ENCODE assay signal across 13 mouse cellular contexts in genomic region chr17:34934830-34935229, GRCm38 (mm10). TPM values are rescaled to one million over a fixed set of nuclear protein-coding genes. Genes with fewer than 3 reads are reported as not detected.
DNase-seq lines count a peak whose midpoint lies in the region; ATAC-seq and TF ChIP-seq lines count a peak whose summit lies in the region.
"Had no signal": no experiment of that assay in that cellular context is flagged by ENCODE, and none has a peak within 500 bp of the region (broad histone marks: within the 10 kb centered on the region; RNA-seq: fewer than 3 reads in every experiment).

No protein-coding gene starts in this region.

- no peak overlapping the region for H3K4me2 ChIP-seq in midbrain, embryonic 11.5 days
- H3K4me2 ChIP-seq in midbrain, postnatal 0 days (ENCODE audit: low read depth, low read length, poor library complexity, severe bottlenecking): no peak overlapping the region
- H3K4me2 ChIP-seq in kidney, embryonic 16.5 days (replicated peaks; ENCODE audit: low read depth, low read length): peak overlapping the region; percentile 34; the same call in 1 of the 2 replicates
- H3K4me2 ChIP-seq in forebrain, embryonic 11.5 days (ENCODE audit: low read depth, low read length, severe bottlenecking): no peak overlapping the region

- H3K36me3 ChIP-seq in midbrain, embryonic 11.5 days (ENCODE audit: control insufficient read depth, insufficient read depth, low read length): no peaks in the 10 kb centered on the region
- H3K36me3 ChIP-seq in midbrain, postnatal 0 days (ENCODE audit: insufficient read depth, low read length): peaks cover 20% of the 10 kb centered on the region
- no peaks in the 10 kb centered on the region for H3K36me3 ChIP-seq in kidney, embryonic 16.5 days (ENCODE audit: insufficient read depth, low read length)
- H3K36me3 ChIP-seq in forebrain, embryonic 11.5 days (ENCODE audit: control insufficient read depth, insufficient read depth, low read length): no peaks in the 10 kb centered on the region

- no peak for TF ChIP-seq CTCF in midbrain, postnatal 0 days (IDR thresholded peaks at IDR 0.05)

- H3K27ac ChIP-seq in midbrain, embryonic 11.5 days (ENCODE audit: low read depth, low read length): no peak overlapping the region
- no peak overlapping the region for H3K27ac ChIP-seq in midbrain, postnatal 0 days (ENCODE audit: low read depth, low read length)
- H3K27ac ChIP-seq in kidney, embryonic 16.5 days (ENCODE audit: low read length): no peak overlapping the region
- no peak overlapping the region for H3K27ac ChIP-seq in forebrain, embryonic 11.5 days (ENCODE audit: low read depth, low read length)
- H3K27ac ChIP-seq: liver, embryonic 13.5 days had no signal

- H3K4me3 ChIP-seq in midbrain, embryonic 11.5 days (ENCODE audit: low read depth, low read length): no peak overlapping the region
- no peak overlapping the region for H3K4me3 ChIP-seq in midbrain, postnatal 0 days (ENCODE audit: low read depth, low read length)
- no peak overlapping the region for H3K4me3 ChIP-seq in kidney, embryonic 16.5 days (ENCODE audit: low read length)
- no peak overlapping the region for H3K4me3 ChIP-seq in forebrain, embryonic 11.5 days (ENCODE audit: low read depth, low read length)
- H3K4me3 ChIP-seq: liver, embryonic 13.5 days had no signal

- no peaks in the 10 kb centered on the region for H3K27me3 ChIP-seq in midbrain, embryonic 11.5 days (ENCODE audit: control insufficient read depth, insufficient read depth, low read length)
- no peaks in the 10 kb centered on the region for H3K27me3 ChIP-seq in midbrain, postnatal 0 days (ENCODE audit: insufficient read depth, low read length)
- H3K27me3 ChIP-seq in kidney, embryonic 16.5 days (ENCODE audit: insufficient read depth, low read length): no peaks in the 10 kb centered on the region
- H3K27me3 ChIP-seq in forebrain, embryonic 11.5 days (ENCODE audit: control insufficient read depth, insufficient read depth, low read length): no peaks in the 10 kb centered on the region
- H3K27me3 ChIP-seq: liver, embryonic 13.5 days had no signal

- no peak overlapping the region for H3K9ac ChIP-seq in midbrain, embryonic 11.5 days (ENCODE audit: low read length)
- no peak overlapping the region for H3K9ac ChIP-seq in midbrain, postnatal 0 days (replicated peaks; ENCODE audit: low read length, poor library complexity, severe bottlenecking)
- H3K9ac ChIP-seq in kidney, embryonic 16.5 days (replicated peaks; ENCODE audit: low read length): no peak overlapping the region
- no peak overlapping the region for H3K9ac ChIP-seq in forebrain, embryonic 11.5 days (ENCODE audit: low read length)
- H3K9ac ChIP-seq: liver, embryonic 13.5 days had no signal

- no peak for ATAC-seq in midbrain, embryonic 11.5 days (ENCODE audit: low FRiP score)
- ATAC-seq in midbrain, postnatal 0 days (ENCODE audit: low FRiP score): no peak
- no peak for ATAC-seq in kidney, embryonic 16.5 days (ENCODE audit: low FRiP score, low TSS enrichment)
- peak; percentile 54 for ATAC-seq in monocyte, adult 5-6 weeks (replicated peaks; ENCODE audit: insufficient number of reproducible peaks, low FRiP score, low TSS enrichment, poor library complexity, severe bottlenecking)
- ATAC-seq in forebrain, embryonic 11.5 days (replicated peaks; ENCODE audit: low FRiP score): no peak

- 56% methylated on average over 8 of the region's 8 CpGs for WGBS in midbrain, embryonic 11.5 days
- 57% methylated on average over 8 of the region's 8 CpGs for WGBS in midbrain, postnatal 0 days
- 45% methylated on average over 8 of the region's 8 CpGs for WGBS in kidney, embryonic 16.5 days
- 56% methylated on average over 8 of the region's 8 CpGs for WGBS in forebrain, embryonic 11.5 days

- peaks cover 4% of the 10 kb centered on the region for H3K4me1 ChIP-seq in midbrain, embryonic 11.5 days (ENCODE audit: control insufficient read depth, insufficient read depth, low read length)
- 0 out of 2 replicates have a peak, but pooled peaks cover 3% of the 10 kb centered on the region for H3K4me1 ChIP-seq in midbrain, postnatal 0 days (ENCODE audit: insufficient read depth, low read length)
- H3K4me1 ChIP-seq in kidney, embryonic 16.5 days (ENCODE audit: insufficient read depth, low read length): peaks cover 14% of the 10 kb centered on the region
- 0 out of 2 replicates have a peak, but pooled peaks cover 4% of the 10 kb centered on the region for H3K4me1 ChIP-seq in forebrain, embryonic 11.5 days (replicated peaks; ENCODE audit: control insufficient read depth, insufficient read depth, low read length)

- no peaks in the 10 kb centered on the region for H3K9me3 ChIP-seq in midbrain, embryonic 11.5 days (ENCODE audit: control insufficient read depth, low read length)
- no peaks in the 10 kb centered on the region for H3K9me3 ChIP-seq in midbrain, postnatal 0 days (ENCODE audit: low read length)
- no peaks in the 10 kb centered on the region for H3K9me3 ChIP-seq in kidney, embryonic 16.5 days (ENCODE audit: low read length)
- no peaks in the 10 kb centered on the region for H3K9me3 ChIP-seq in forebrain, embryonic 11.5 days (ENCODE audit: control insufficient read depth, low read length)
- H3K9me3 ChIP-seq: liver, embryonic 13.5 days had no signal

- peak; percentile 72 for DNase-seq in midbrain, embryonic 11.5 days (ENCODE audit: low spot score, missing footprints)
- no peak for DNase-seq in midbrain, postnatal 0 days (ENCODE audit: low spot score)
- peak; percentile 35 to 60 for DNase-seq in heart, adult 9 months (ENCODE audit: low spot score in 2 of 2)
- no peak for DNase-seq in right cerebral cortex, adult 18-20 months
- DNase-seq in forebrain, embryonic 11.5 days (ENCODE audit: low spot score): no peak
- DNase-seq: adrenal gland, adult 8-10 months; cerebellum, postnatal 25 days; liver, embryonic 13.5 days had no signal

RNA-seq across cellular contexts. Expression of gene Neu1, which starts 3.8 kb away (rescaled TPM):
- polyA plus RNA-seq in midbrain, embryonic 11.5 days (2014; fragmentation: Nextera tagmentation; extraction: Ambion mirVana): 11.0 and 12.3 TPM in 2 replicates
- total RNA-seq in midbrain, postnatal 0 days (2014; rRNA removed): 43.3 and 96.3 TPM in 2 replicates
- 42.7 and 47.3 TPM in 2 replicates for polyA plus RNA-seq in midbrain, postnatal 0 days (2015; fragmentation: Nextera tagmentation; extraction: Ambion mirVana)
- polyA plus RNA-seq in kidney, embryonic 16.5 days (2015; fragmentation: Nextera tagmentation; extraction: Ambion mirVana): 50.0 and 54.1 TPM in 2 replicates
- total RNA-seq in monocyte, adult 5-6 weeks (2017): 29.6 to 39.9 TPM (median 37.2 TPM) in 3 replicates
- polyA plus RNA-seq in forebrain, embryonic 11.5 days (2014; fragmentation: Nextera tagmentation; extraction: Ambion mirVana): 12.8 and 13.4 TPM in 2 replicates

RNA-seq across cellular contexts. Expression of gene Slc44a4, which starts 20.6 kb away (rescaled TPM):
- not detected in 2 replicates for polyA plus RNA-seq in midbrain, embryonic 11.5 days (2014; fragmentation: Nextera tagmentation; extraction: Ambion mirVana)
- total RNA-seq in midbrain, postnatal 0 days (2014; rRNA removed): 0.49 TPM in 1 of 2 replicates, not detected in the other
- polyA plus RNA-seq in midbrain, postnatal 0 days (2015; fragmentation: Nextera tagmentation; extraction: Ambion mirVana): 0.11 TPM in 1 of 2 replicates, not detected in the other
- 17.9 and 18.9 TPM in 2 replicates for polyA plus RNA-seq in kidney, embryonic 16.5 days (2015; fragmentation: Nextera tagmentation; extraction: Ambion mirVana)
- total RNA-seq in monocyte, adult 5-6 weeks (2017): not detected in 3 replicates
- polyA plus RNA-seq in forebrain, embryonic 11.5 days (2014; fragmentation: Nextera tagmentation; extraction: Ambion mirVana): not detected in 2 replicates

RNA-seq across cellular contexts. Expression of gene Hspa1b, which starts 24.2 kb away (rescaled TPM):
- 0.08 and 0.26 TPM in 2 replicates for polyA plus RNA-seq in midbrain, embryonic 11.5 days (2014; fragmentation: Nextera tagmentation; extraction: Ambion mirVana)
- 16.8 and 18.2 TPM in 2 replicates for total RNA-seq in midbrain, postnatal 0 days (2014; rRNA removed)
- polyA plus RNA-seq in midbrain, postnatal 0 days (2015; fragmentation: Nextera tagmentation; extraction: Ambion mirVana): 0.47 and 0.79 TPM in 2 replicates
- 0.76 and 0.80 TPM in 2 replicates for polyA plus RNA-seq in kidney, embryonic 16.5 days (2015; fragmentation: Nextera tagmentation; extraction: Ambion mirVana)
- total RNA-seq in monocyte, adult 5-6 weeks (2017): 12.5 to 375 TPM (median 15.8 TPM) in 3 replicates
- 0.24 TPM in 1 of 2 replicates, not detected in the other for polyA plus RNA-seq in forebrain, embryonic 11.5 days (2014; fragmentation: Nextera tagmentation; extraction: Ambion mirVana)

RNA-seq across cellular contexts. Expression of gene Gm20481, which starts 34.9 kb away (rescaled TPM):
- not detected in 2 replicates for polyA plus RNA-seq in midbrain, embryonic 11.5 days (2014; fragmentation: Nextera tagmentation; extraction: Ambion mirVana)
- not detected in 2 replicates for total RNA-seq in midbrain, postnatal 0 days (2014; rRNA removed)
- not detected in 2 replicates for polyA plus RNA-seq in midbrain, postnatal 0 days (2015; fragmentation: Nextera tagmentation; extraction: Ambion mirVana)
- not detected in 2 replicates for polyA plus RNA-seq in kidney, embryonic 16.5 days (2015; fragmentation: Nextera tagmentation; extraction: Ambion mirVana)
- total RNA-seq in monocyte, adult 5-6 weeks (2017): 1.4 TPM in 1 of 3 replicates, not detected in the others
- polyA plus RNA-seq in forebrain, embryonic 11.5 days (2014; fragmentation: Nextera tagmentation; extraction: Ambion mirVana): not detected in 2 replicates
- total RNA-seq: heart, adult 18-20 months; MEL had no signal
- polyA plus RNA-seq: large intestine, adult 2 months; liver, embryonic 13.5 days had no signal

RNA-seq across cellular contexts. Expression of gene Ehmt2, which starts 36.6 kb away (rescaled TPM):
- polyA plus RNA-seq in midbrain, embryonic 11.5 days (2014; fragmentation: Nextera tagmentation; extraction: Ambion mirVana): 56.9 and 60.5 TPM in 2 replicates
- 312 and 375 TPM in 2 replicates for total RNA-seq in midbrain, postnatal 0 days (2014; rRNA removed)
- 58.8 and 69.0 TPM in 2 replicates for polyA plus RNA-seq in midbrain, postnatal 0 days (2015; fragmentation: Nextera tagmentation; extraction: Ambion mirVana)
- 89.9 and 92.8 TPM in 2 replicates for polyA plus RNA-seq in kidney, embryonic 16.5 days (2015; fragmentation: Nextera tagmentation; extraction: Ambion mirVana)
- total RNA-seq in monocyte, adult 5-6 weeks (2017): 92.4 to 105 TPM (median 102 TPM) in 3 replicates
- polyA plus RNA-seq in forebrain, embryonic 11.5 days (2014; fragmentation: Nextera tagmentation; extraction: Ambion mirVana): 90.4 and 96.8 TPM in 2 replicates

Comparison
In these comparisons a context has a peak if more than half of its experiments do, and no peak if none do; other contexts are left out.
1. DNase-seq: peak in midbrain, embryonic 11.5 days (single experiment) and heart, adult 9 months (2 of 2); none in midbrain, postnatal 0 days (single experiment), right cerebral cortex, adult 18-20 months (single experiment) and forebrain, embryonic 11.5 days (single experiment).
2. RNA of gene Slc44a4, which starts 20.6 kb away (polyA plus RNA-seq): 17.9 to 18.9 TPM in kidney, embryonic 16.5 days; 0.11 TPM in midbrain, postnatal 0 days, not detected in forebrain, embryonic 11.5 days and not detected in midbrain, embryonic 11.5 days; every median in the first group is over 10 times any median in the second.